Mouse (Mus musculus) embryonic fibroblast, embryonic 13.5 days (primary cell): Measurements from ENCODE around the gene Cep128.

Experiments
- CTCF ChIP-seq: IDR thresholded peaks from 2 replicates; pipeline ENCODE4 v1.5.1; 2011; ENCODE audit warnings: mild to moderate bottlenecking, control low read depth, low read length, moderate library complexity, borderline replicate concordance; ENCODE audit not compliant: insufficient read depth
- POLR2A ChIP-seq: IDR thresholded peaks from 2 replicates; pipeline ENCODE4 v1.6.1; 2011; ENCODE audit warnings: low read depth, mild to moderate bottlenecking, control low read depth, low read length, moderate library complexity

DNA sequence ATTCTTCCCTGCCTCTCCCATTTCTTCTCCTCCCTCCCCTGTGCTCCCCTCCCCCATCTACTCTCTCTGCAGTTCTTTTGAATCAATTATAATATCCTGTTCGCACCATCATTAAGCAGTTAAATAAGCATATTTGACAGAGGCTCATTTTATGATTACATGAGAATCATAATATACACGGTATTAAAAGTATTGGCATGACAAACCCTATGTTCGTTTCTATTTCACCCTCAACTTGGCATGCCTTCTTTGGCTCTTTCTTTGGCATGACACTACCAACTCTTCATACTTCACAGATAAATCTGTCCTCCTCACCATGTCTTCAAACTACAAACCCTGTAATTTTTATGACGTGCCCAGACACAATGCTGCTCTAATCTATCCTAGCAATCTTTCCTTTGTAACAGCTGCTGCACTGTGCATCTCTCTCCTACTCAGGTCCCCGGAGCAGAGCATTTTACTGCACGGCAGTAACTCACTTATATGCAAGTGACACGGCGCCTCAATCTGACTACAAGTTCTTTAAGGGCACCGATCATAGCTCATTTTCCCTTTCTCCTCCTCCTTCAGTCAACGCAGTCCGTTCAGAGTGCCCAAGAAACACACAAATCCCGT, 324.4 kb downstream of the Cep128 start:
- TF ChIP-seq POLR2A (no peak), CTCF (no peak)
